Mouse (Mus musculus): ENCODE data around the gene Hamp. TPM values are rescaled to one million over a fixed set of nuclear protein-coding genes. Genes with fewer than 3 reads are reported as not detected.

Hamp gene
- total RNA-seq (2021), result under 1 TPM in 1 of 2 experiments, not detected in 1; 0.78 TPM
- long read RNA-seq, experiment 1, result 0 reads
- long read RNA-seq, experiment 2, result 0 reads

DNA sequence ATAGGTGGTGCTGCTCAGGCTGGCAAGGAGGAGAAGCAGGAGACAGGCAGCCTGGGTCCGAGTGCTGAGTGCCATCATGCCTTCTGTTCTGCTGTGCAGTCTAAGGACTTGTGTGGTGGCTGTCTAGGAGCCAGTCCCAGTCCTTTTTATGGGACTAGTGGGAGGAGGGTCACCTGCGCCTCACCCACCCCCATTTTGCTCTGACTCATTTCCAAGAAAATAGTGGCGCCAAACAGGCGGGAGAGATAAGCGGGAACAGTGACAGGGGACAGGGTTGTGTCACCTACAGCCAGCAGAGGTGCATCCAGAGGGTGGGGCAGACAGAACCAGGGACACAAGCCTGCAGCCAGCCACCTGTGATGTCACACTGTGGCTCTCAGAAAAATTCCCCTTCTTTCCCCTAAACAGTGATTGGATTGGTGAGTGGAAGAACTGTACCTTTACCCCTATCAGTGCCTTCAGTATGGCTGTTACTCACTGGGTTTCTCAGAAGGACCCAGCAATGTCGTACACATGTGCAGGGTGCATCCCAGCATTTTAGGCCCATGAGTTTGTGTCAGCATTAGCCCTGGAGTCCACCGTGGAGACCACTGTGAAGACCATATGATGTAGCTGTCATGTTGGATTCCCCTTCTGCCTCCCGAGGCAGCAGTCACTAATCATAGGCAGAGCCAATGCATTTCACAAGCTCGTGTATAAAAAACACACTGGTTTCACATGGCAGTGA is at the start of gene Hamp:
Hamp (minus strand) TSS at position 124 of the 727 bp plus-strand sequence.
- no peak for DNase-seq (ENCODE audit: low spot score in 2 of 2)

DNA sequence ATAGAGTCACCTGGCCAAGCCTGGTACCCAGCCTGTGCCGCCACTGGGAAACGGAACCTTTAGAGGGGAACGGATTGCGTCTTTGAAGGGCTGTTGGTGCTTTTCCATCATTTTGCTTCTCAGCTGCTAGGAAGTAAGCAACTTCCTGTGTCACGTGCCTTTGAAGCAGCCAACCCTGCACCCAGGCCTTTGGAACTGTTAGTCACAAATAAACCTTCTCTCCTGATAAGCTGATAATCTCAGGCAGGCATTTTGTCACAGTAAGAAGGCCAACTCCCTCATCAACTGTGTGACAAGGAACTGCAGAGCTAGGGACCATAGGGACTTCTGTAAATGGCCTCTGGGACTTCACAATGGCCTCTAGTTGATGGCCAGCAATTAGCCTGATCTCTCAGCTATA is 48.3 kb upstream of the Hamp start:
- DNase-seq (ENCODE audit: low spot score in 2 of 2), result no peak

GRCm38 (mm10) chr7:30988519-30989162 is 44.8 kb upstream of the Hamp start:
- no peak for DNase-seq (ENCODE audit: low spot score in 2 of 2)

GRCm38 (mm10) chr7:30985357-30985756 is 41.5 kb upstream of the Hamp start:
- no peak for DNase-seq (ENCODE audit: low spot score in 2 of 2)

DNA sequence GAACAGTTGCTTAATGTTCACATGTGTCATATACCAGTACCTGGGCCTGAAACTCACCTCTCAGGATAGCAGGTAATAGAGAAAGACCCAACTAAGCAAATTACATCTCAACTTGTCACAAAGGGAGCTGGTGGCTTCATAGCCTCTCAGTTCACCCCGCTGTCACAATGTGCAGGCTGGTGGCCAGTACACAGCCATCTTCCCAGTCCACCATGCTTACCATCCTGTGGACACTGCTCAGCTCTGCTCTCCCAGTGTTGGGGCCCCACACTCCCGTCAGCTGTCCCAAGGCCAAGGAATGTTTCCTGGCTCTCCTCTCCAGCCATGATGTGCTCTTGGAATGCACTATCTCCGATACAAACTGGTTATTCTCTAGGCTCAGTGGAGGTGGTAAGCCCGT is 37.9 kb upstream of the Hamp start:
- DNase-seq (ENCODE audit: low spot score in 2 of 2), result no peak

- peak; percentile 69 to 85 for DNase-seq (ENCODE audit: low spot score in 2 of 2)
Measured at GRCm38 (mm10) chr7:30973501-30974289, 29.9 kb upstream of the Hamp start, which contains the start of gene Fam187b. Gene Fam187b (plus strand): TSS chr7:30973790.

DNA sequence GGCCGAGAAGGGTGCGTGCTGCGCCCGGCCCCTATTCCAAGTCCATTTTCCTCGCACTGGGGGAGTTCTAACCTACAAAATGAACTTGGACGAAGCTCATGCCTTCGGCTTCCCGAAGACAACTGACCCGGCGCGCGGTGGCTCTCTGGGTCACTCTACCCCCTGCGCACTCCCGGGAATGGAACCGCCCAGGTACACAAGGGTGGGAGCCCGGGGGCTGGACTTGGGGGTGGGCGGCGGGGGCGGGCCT is 29.3 kb upstream of the Hamp start, which contains the start of gene Lsr:
Lsr (minus strand) TSS at position 214 of the 250 bp plus-strand sequence.
- no peak for DNase-seq (ENCODE audit: low spot score in 2 of 2)

DNA sequence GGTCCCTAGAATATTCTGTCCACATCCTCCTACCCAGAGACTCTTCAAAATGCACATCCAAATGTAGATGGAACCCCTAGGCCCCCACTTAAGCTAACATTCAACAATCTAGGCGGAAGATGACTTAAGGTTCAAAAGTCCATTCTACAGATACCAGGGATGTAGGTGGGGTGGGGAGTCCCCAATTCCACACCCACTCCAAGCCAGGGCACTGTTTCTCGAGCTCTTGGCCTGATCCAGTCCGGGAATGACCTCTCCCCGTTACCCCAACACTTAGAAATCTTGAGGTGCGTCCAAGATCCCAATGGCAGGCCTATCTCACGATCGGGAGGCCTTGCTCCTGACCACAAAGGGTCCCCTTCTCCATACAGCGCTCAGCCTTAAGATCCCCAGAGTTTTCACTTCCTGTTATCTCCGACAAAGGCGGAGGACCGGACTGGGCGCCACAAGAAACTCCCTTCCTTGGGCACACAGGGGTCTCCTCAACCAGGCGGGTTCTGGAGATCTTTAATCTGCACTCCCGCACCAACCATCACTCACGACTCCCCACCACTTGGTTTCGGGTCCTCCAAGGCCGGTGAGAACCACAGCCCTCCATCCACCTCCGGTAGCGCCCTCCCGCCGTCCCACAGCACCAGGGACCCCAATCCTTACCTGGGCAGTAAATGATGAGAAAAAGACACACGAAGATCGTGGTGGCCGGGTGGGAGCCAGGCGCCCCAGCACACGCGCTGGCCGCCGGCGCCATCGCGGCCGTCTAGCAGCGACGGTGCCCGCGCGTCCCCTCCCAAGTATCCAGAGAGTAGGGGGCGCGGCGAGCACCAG is 28.8 kb upstream of the Hamp start:
- DNase-seq (ENCODE audit: low spot score in 2 of 2), result no peak

- DNase-seq (ENCODE audit: low spot score in 2 of 2), result no peak
Measured at GRCm38 (mm10) chr7:30971901-30972300, 28.1 kb upstream of the Hamp start.

- DNase-seq (ENCODE audit: low spot score in 2 of 2), result no peak
Measured at GRCm38 (mm10) chr7:30969174-30969573, 25.3 kb upstream of the Hamp start.

DNA sequence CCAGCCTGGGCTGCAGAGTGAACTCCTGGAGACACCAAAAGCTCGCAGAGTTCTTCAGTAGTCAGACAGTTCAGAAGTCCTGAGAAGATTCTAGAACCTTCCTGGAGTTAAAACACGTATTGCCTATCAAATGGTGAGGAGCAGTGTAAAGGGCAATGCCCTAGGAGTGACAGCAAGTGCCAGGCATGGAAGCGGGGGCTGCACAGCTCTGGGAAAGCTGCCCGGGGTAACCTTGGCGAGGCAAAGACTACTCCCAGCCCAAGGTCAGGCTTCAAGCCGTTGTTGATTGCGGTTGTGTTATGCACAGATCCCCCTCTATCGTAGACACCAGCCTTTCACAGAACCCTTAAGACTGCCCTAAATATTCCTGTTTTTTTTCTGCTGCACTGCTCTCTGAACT is 24.8 kb upstream of the Hamp start:
- no peak for DNase-seq (ENCODE audit: low spot score in 2 of 2)

GRCm38 (mm10) chr7:30966657-30967056 is 22.8 kb upstream of the Hamp start:
- DNase-seq (ENCODE audit: low spot score in 2 of 2), result no peak

DNA sequence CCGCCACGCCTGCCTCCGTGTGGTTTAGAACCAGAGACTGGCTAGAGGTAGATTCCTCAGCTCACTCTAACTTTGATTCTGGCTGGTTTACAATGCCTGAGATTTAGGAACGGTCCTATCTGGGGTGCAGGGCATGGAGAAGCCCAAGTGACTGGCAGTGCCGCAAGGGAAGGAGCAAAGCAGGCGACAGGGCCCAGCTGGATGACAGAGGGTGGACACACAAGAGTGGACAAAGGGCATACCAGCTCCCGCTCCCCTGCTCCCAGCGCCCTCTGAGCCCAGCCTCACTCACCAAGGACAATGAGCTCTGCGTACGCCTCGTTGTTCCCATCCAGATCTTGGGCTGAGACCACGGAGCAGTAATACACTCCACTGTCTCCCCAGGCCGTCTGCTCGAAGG is 21.8 kb upstream of the Hamp start:
- DNase-seq (ENCODE audit: low spot score in 2 of 2), result no peak

- DNase-seq (ENCODE audit: low spot score in 2 of 2), result no peak
Measured at GRCm38 (mm10) chr7:30964366-30964765, 20.5 kb upstream of the Hamp start.

- DNase-seq (ENCODE audit: low spot score in 2 of 2), result no peak
Measured at GRCm38 (mm10) chr7:30962862-30963261, 19.0 kb upstream of the Hamp start.

DNA sequence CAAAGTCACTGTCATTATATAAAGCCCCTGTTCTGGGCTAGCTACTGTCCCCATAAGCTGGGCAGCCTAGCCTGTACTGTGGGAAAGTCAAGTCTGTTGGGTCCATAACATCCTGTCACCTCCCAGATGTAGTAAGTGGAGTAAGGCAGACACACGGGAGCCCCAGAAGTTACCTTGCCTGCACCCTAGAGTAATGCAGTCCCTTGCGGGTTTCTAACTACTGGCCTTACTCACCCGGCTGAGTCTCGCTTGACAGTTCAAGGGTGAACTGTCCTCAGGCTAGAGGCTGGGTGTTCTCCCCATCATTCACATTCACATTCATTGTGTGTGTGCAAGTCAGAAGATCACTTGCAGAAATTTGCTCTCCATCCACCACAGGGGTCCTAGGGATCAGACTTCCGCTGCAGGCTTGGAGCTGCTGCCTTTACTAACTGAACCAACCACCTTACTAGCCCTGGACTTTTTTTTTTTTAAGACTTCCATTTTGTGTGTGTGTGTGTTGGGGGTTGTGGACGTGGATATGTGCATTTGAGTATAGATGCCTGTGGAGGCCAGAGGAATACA is 16.0 kb upstream of the Hamp start:
- no peak for DNase-seq (ENCODE audit: low spot score in 2 of 2)

DNA sequence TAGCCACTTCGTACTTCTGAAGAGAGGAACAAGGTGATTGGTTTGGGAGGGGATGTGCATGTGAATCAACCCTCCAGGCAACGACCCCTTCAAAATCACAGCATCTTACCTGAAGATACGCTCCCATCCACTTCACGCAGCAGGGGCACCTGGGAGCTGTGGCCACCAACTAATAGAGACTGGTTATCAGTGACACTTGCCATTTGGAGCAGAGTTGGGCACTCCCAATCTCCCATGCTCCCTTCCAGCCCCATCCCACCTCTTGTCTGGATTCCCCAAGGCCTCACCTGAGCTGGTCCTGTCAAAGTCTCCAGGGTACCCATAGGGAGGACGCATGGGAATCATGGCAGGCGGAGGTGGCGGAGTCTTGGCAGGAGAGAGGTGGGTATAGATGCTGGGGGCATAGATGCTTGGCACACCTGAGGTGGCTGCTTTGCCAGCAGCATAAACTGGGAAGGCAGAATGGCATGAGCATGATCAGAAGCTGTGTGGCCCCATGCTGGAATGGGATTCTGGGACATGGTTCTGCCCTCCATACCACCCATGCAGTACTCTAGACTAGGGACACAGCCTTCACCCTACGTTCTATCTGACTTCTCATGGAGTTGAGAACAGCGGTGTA is 15.1 kb upstream of the Hamp start:
- no peak for DNase-seq (ENCODE audit: low spot score in 2 of 2)

DNA sequence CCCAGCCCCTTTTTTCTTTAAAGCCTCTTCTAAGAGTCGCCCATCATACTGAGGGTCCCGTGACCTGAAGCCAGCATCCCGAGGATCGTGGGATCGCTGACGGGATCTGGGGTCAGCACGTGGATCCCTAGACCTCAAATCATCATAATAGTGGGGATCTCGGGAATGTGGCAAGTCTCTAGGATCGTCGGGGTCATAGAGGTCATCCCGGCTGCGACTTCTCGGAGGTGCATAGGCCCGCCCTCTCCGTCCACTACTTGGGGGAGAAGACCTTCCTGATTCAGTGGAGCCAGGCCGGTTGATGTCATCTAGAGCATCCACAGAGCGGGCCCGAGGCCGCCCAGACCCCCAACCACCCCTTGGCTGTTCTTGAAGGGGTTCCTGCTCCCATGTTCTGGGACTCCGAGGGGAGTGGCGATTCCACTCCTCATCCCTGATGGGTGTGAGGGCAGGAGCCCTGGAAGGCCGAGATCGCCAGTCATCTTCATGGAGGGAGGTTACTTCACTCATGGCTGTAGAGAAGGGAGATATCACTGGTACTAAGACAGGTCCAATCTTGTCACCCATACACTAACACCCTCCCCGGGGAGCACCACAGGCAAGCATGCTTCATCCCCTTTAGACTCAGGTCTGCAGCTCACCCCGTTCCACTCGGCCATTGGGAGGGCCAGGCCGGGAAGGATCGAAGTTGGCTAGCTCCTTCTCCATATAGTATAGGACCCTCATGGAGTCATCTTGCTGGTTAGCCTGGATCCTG is 14.5 kb upstream of the Hamp start:
- no peak for DNase-seq (ENCODE audit: low spot score in 2 of 2)

DNA sequence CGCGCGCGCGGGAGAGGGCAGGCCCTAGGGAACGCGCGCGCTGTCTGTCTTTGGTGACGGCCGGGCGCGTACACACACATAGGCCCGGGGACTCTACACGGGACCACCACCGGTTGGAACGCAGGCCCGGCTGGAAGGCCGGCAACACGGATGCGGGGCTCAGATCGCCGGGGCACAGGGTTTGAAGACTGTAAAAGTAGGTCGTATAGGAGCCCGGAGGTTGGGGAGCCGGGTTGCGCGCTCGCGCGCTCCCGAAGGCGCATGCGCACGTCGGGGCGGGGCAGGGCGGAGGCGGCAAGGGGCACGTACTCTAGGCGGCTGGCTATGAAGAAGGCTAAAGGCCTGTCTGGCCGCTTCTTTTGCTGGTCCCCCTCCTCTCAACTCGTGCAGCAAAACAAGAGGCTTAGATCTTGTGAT is 13.5 kb upstream of the Hamp start:
- DNase-seq (ENCODE audit: low spot score in 2 of 2), result peak; percentile 91 to 93
